Mouse (Mus musculus): ENCODE data around the gene Enpep. TPM values are rescaled to one million over a fixed set of nuclear protein-coding genes. Genes with fewer than 3 reads are reported as not detected.

Enpep gene
- polyA plus RNA-seq, 1 experiment = 52.4 TPM

DNA sequence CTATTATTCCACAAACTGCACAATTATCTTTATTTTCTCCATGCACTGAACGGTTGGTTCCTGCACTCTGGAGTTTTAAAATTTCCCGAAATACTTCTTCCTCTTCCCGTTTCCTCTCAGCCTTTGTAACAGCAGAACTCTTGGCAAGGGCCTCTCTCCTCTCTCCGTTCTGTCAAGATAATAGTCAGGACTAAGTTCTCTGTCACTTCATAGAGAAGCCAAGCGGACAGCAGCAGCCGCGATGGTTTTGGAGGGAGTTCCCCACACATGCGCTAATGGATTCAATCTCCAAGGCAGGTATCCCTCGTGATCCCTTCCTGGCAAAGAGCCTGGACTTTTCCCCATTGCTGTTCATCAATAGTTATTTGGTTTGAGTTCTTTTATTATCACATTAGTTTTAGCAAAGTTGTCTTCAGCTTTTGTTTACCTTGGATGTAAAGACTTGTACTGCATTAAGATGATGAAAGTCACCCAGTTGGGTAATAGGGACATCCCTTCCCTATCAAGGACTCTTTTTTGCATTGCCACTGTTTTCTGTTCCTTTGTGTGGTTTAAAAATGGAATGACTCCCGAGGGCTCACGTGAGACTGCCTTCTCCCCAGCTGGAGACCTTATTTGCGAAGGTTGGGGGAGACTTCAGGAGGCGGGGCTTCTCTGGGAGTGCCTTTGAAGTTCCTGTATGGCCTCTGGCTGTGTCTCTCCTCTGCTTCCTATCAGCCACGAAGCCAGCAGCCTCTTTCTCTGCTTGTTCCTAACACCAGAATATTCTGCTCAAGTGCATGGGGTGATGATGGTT is 6.0 kb upstream of the Enpep start:
- no peak for TF ChIP-seq CTCF (conservative IDR thresholded peaks at IDR 0.05; ENCODE audit: insufficient read depth, insufficient read length, low read depth, low read length)
- TF ChIP-seq POLR2A (IDR thresholded peaks at IDR 0.05; ENCODE audit: low read depth, low read length) = no peak
- Histone ChIP-seq H3K36me3 (ENCODE audit: control insufficient read depth, insufficient read depth, low read length) (no peaks in the 10 kb centered on the region), H3K4me1 (ENCODE audit: control insufficient read depth, insufficient read depth, low read length) (no peaks in the 10 kb centered on the region), H3K4me3 (ENCODE audit: insufficient read depth, low read depth, low read length) (no peak overlapping the region), H3K27ac (ENCODE audit: insufficient read depth, low read depth, low read length) (peak overlapping the region; percentile 31; the same call in 1 of the 2 replicates), H3K27me3 (replicated peaks; ENCODE audit: control insufficient read depth, insufficient read depth, low read length) (no peaks in the 10 kb centered on the region)
- 38% methylated on average over 14 of the region's 14 CpGs for WGBS
- DNase-seq = peak; percentile 64

DNA sequence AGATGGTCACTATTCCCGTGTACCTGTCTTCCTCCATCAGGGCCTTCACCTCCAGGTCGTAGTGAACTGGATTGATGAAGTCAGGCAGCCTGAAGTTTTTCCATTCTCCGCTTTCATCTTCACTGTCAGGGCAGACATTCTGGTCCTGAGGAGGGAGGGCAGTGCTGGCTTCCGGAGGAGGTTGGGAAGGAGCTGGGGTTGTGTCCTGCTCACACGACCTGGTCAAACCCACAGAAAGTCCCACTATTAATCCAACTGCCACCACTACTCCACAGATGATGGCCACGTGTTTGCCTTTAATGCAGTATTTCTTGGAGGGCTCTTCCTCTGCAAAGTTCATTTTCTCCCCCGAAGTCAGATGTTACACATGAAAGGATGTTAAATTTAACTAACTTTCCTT is 378 bp downstream of the Enpep start:
- TF ChIP-seq POLR2A (IDR thresholded peaks at IDR 0.05; ENCODE audit: low read depth, low read length) = no peak
- no peak for TF ChIP-seq CTCF (conservative IDR thresholded peaks at IDR 0.05; ENCODE audit: insufficient read depth, insufficient read length, low read depth, low read length)
- Histone ChIP-seq H3K27ac (ENCODE audit: insufficient read depth, low read depth, low read length) (peak overlapping the region; percentile 74; the same call in 1 of the 2 replicates), H3K27me3 (replicated peaks; ENCODE audit: control insufficient read depth, insufficient read depth, low read length) (no peaks in the 10 kb centered on the region), H3K36me3 (ENCODE audit: control insufficient read depth, insufficient read depth, low read length) (no peaks in the 10 kb centered on the region), H3K4me1 (ENCODE audit: control insufficient read depth, insufficient read depth, low read length) (peaks cover 20% of the 10 kb centered on the region; the same call in 1 of the 2 replicates), H3K4me3 (ENCODE audit: insufficient read depth, low read depth, low read length) (peak overlapping the region; percentile 67)
- no peak for DNase-seq
- WGBS = 10% methylated on average over 7 of the region's 7 CpGs

DNA sequence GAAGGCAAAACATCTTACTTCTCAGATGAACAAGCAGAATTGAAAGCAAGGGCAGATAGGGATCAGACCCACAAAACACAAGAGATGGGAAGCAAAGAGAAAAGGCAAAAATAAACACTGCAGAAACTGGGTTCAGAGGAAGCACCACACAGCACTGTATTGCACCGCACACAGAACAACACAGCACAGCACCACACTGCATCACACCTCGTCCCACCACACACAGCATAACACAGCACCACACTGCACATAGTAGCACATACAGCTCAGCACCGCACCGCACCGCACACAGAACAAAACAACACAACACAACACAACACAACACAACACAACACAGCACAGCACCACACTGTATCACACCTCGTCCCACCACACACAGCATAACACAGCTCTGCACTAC is 1.1 kb downstream of the Enpep start:
- Histone ChIP-seq H3K4me3 (ENCODE audit: insufficient read depth, low read depth, low read length) (peak overlapping the region; percentile 67), H3K36me3 (ENCODE audit: control insufficient read depth, insufficient read depth, low read length) (no peaks in the 10 kb centered on the region), H3K27ac (ENCODE audit: insufficient read depth, low read depth, low read length) (peak overlapping the region; percentile 74; the same call in 1 of the 2 replicates), H3K27me3 (replicated peaks; ENCODE audit: control insufficient read depth, insufficient read depth, low read length) (no peaks in the 10 kb centered on the region), H3K4me1 (ENCODE audit: control insufficient read depth, insufficient read depth, low read length) (peaks cover 22% of the 10 kb centered on the region; the same call in 1 of the 2 replicates)
- TF ChIP-seq POLR2A (IDR thresholded peaks at IDR 0.05; ENCODE audit: low read depth, low read length) (no peak), CTCF (conservative IDR thresholded peaks at IDR 0.05; ENCODE audit: insufficient read depth, insufficient read length, low read depth, low read length) (no peak)
- DNase-seq = no peak
- WGBS = 53% methylated on average over 6 of the region's 6 CpGs

DNA sequence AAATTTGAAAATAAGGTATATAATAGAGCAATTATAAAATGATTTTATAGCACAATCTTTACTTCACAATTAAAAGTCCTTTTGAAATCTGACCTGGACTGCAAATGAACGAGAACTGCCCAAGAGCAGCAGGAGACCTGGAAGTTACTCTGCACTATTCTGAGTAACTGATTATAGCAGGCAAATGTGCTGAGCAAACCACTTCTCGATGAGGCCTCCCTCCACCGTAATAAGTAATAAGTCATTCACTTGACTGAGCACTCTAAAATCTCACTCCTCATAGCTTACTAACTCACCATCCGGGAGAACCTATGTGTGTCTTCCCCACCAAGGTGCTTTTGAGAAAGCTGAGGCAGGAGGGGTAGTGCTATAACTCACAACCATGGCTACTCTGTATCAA is 4.5 kb downstream of the Enpep start:
- H3K4me3 ChIP-seq (ENCODE audit: insufficient read depth, low read depth, low read length) = no peak overlapping the region
- H3K27me3 ChIP-seq (replicated peaks; ENCODE audit: control insufficient read depth, insufficient read depth, low read length) = no peaks in the 10 kb centered on the region
- peaks cover 20% of the 10 kb centered on the region; the same call in 1 of the 2 replicates for H3K4me1 ChIP-seq (ENCODE audit: control insufficient read depth, insufficient read depth, low read length)
- 40% methylated on average over 4 of the region's 4 CpGs for WGBS
- TF ChIP-seq POLR2A (IDR thresholded peaks at IDR 0.05; ENCODE audit: low read depth, low read length) (no peak), CTCF (conservative IDR thresholded peaks at IDR 0.05; ENCODE audit: insufficient read depth, insufficient read length, low read depth, low read length) (no peak)
- 0 out of 2 replicates have a peak overlapping the region, but pooled peaks have one; percentile 8 for H3K27ac ChIP-seq (ENCODE audit: insufficient read depth, low read depth, low read length)
- DNase-seq = peak; percentile 72
- H3K36me3 ChIP-seq (ENCODE audit: control insufficient read depth, insufficient read depth, low read length) = no peaks in the 10 kb centered on the region

DNA sequence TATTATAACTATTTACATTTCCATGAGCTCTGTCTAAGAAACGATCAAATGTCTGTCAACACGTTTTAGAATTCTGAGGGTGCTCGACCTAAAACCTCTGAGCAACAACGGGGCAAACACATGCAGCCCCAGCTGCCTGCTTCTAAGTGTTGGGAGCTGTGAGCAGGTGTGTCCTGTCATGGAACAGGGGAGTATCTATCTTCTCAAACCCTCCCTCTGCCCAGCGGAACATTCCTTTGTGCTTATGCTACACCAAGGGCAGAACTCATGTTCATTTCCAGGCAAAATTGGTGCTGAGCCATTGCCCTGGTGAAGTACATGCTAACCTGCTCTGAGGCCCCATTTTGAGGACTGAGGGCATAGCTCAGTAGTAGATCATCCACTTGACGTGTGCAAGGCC is 10.9 kb downstream of the Enpep start:
- H3K27me3 ChIP-seq (replicated peaks; ENCODE audit: control insufficient read depth, insufficient read depth, low read length) = no peaks in the 10 kb centered on the region
- WGBS = 34% methylated on average over 6 of the region's 6 CpGs
- no peak for DNase-seq
- no peaks in the 10 kb centered on the region; the same call in 1 of the 2 replicates for H3K36me3 ChIP-seq (ENCODE audit: control insufficient read depth, insufficient read depth, low read length)
- H3K27ac ChIP-seq (ENCODE audit: insufficient read depth, low read depth, low read length) = no peak overlapping the region
- TF ChIP-seq POLR2A (IDR thresholded peaks at IDR 0.05; ENCODE audit: low read depth, low read length) = no peak
- no peak for TF ChIP-seq CTCF (conservative IDR thresholded peaks at IDR 0.05; ENCODE audit: insufficient read depth, insufficient read length, low read depth, low read length)
- no peaks in the 10 kb centered on the region for H3K4me1 ChIP-seq (ENCODE audit: control insufficient read depth, insufficient read depth, low read length)
- H3K4me3 ChIP-seq (ENCODE audit: insufficient read depth, low read depth, low read length) = no peak overlapping the region

DNA sequence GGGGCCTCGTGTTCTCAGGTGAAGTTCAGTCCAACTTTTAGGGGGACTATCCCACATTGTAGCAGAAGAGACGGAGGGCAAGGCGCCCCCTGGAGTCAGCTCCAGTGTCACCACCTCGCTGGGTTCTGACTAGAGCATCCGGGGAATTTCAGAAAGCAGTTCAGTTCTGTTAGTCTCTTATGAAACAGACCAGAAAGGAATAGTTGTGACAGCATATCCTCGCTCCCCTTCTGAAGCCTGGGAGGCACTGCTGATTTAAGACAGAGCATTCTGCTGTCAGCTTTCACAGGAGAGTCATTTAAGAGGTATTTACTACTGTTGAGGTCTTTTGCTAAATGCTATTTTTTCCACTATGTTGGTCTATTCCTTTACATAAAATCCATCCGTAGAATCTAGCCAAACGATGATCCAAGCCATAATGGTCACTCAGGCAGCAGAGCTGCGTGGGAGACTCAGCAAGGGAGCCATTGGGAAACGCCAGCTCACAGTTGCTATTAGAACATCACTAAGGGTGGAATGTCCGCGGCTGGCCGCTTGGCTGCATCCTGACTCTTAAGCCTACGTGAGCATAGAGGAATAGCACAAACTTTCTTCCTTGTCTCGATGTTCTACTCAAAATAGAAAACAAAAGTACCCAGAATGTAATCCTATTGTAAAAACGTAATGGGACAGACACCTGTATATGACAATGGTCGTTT is 15.3 kb downstream of the Enpep start:
- H3K27me3 ChIP-seq (replicated peaks; ENCODE audit: control insufficient read depth, insufficient read depth, low read length) = no peaks in the 10 kb centered on the region
- H3K27ac ChIP-seq (ENCODE audit: insufficient read depth, low read depth, low read length) = no peak overlapping the region
- 67% methylated on average over 17 of the region's 17 CpGs for WGBS
- DNase-seq = no peak
- H3K36me3 ChIP-seq (ENCODE audit: control insufficient read depth, insufficient read depth, low read length) = no peaks in the 10 kb centered on the region; the same call in 1 of the 2 replicates
- H3K4me1 ChIP-seq (ENCODE audit: control insufficient read depth, insufficient read depth, low read length) = no peaks in the 10 kb centered on the region
- TF ChIP-seq POLR2A (IDR thresholded peaks at IDR 0.05; ENCODE audit: low read depth, low read length) (no peak), CTCF (conservative IDR thresholded peaks at IDR 0.05; ENCODE audit: insufficient read depth, insufficient read length, low read depth, low read length) (no peak)
- no peak overlapping the region for H3K4me3 ChIP-seq (ENCODE audit: insufficient read depth, low read depth, low read length)

Data from kidney, adult 2 months (tissue).